Mouse (Mus musculus) lung, postnatal 0 days (tissue): ENCODE measurements at regions not wholly inside any gene's neighbourhood (a gene's known extent, or its start where the extent isn't known, plus 50 kb on each side); places are given as distances from the start of the nearest gene placed in this dataset.

Source experiments
- ATAC-seq: fragments of 200-750 bp; cut with Nextera tagmentation; 2 replicates; pipeline ENCODE4 v1.8.0; 2017; ENCODE audit warnings: moderate library complexity
- DNase-seq: peaks from one replicate; pipeline ENCODE4 v3.0.0-alpha.2; 2016; ENCODE audit warnings: low spot score
- H3K27ac ChIP-seq: fragments of 300-500 bp; sonication (generic); 2 replicates; pipeline ENCODE4 v1.5.1; 2014; ENCODE audit warnings: antibody characterized with exemption, mild to moderate bottlenecking, low read length, mixed read lengths
- H3K27me3 ChIP-seq: fragments of 300-500 bp; sonication (generic); replicated peaks from 2 replicates; pipeline ENCODE4 v1.6.1; 2014; ENCODE audit warnings: low read length, mixed read lengths; ENCODE audit not compliant: insufficient read depth
- H3K36me3 ChIP-seq: fragments of 300-500 bp; sonication (generic); 2 replicates; pipeline ENCODE4 v1.6.1; 2014; ENCODE audit warnings: low read length, mixed read lengths; ENCODE audit not compliant: insufficient read depth
- H3K4me1 ChIP-seq: fragments of 300-500 bp; sonication (generic); 2 replicates; pipeline ENCODE4 v1.6.1; 2014; ENCODE audit warnings: antibody characterized with exemption, low read depth, low read length, mixed read lengths; ENCODE audit not compliant: insufficient read depth
- H3K4me2 ChIP-seq: fragments of 300-500 bp; sonication (generic); replicated peaks from 2 replicates; pipeline ENCODE4 v1.6.1; 2014; ENCODE audit warnings: low read depth, mild to moderate bottlenecking, low read length, moderate library complexity, mixed read lengths
- H3K4me3 ChIP-seq: fragments of 300-500 bp; sonication (generic); 2 replicates; pipeline ENCODE4 v1.5.1; 2014; ENCODE audit warnings: low read depth, low read length
- H3K9ac ChIP-seq: fragments of 300-500 bp; sonication (generic); replicated peaks from 2 replicates; pipeline ENCODE4 v1.6.1; 2014; ENCODE audit warnings: low read depth, mild to moderate bottlenecking
- H3K9me3 ChIP-seq: fragments of 300-500 bp; sonication (generic); 2 replicates; pipeline ENCODE4 v1.6.1; 2016; ENCODE audit warnings: low read length, mixed read lengths
- CTCF ChIP-seq: IDR thresholded peaks from 2 replicates; pipeline ENCODE4 v1.5.1; 2016; ENCODE audit warnings: antibody characterized with exemption, mild to moderate bottlenecking
- EP300 ChIP-seq: IDR thresholded peaks from 2 replicates; pipeline ENCODE4 v1.6.1; 2016; ENCODE audit warnings: antibody characterized with exemption, mild to moderate bottlenecking, control low read depth
- WGBS: fragments of 180-500 bp; shearing (Covaris S2); extraction: QIAGEN DNeasy Blood & Tissue Kit; methylation state at CpG from one replicate; pipeline ENCODE4 v1.1.7; 2014; 5-methylcytosine and 5-hydroxymethylcytosine counted together

- Histone ChIP-seq H3K9ac (no peak overlapping the region), H3K4me3 (no peak overlapping the region), H3K4me1 (no peaks in the 10 kb centered on the region), H3K36me3 (no peaks in the 10 kb centered on the region), H3K27ac (no peak overlapping the region), H3K9me3 (no peaks in the 10 kb centered on the region), H3K4me2 (no peak overlapping the region), H3K27me3 (no peaks in the 10 kb centered on the region)
- DNase-seq: no peak
- 80% methylated on average over 9 of the region's 9 CpGs for WGBS
- no peak for TF ChIP-seq EP300
- TF ChIP-seq CTCF: no peak
- ATAC-seq: no peak
Observed at GRCm38 (mm10) chr1:57055976-57056375, 77.5 kb upstream of the Satb2 start.

- Histone ChIP-seq H3K4me2 (no peak overlapping the region), H3K27ac (no peak overlapping the region), H3K9me3 (no peaks in the 10 kb centered on the region), H3K36me3 (no peaks in the 10 kb centered on the region), H3K4me1 (no peaks in the 10 kb centered on the region), H3K27me3 (no peaks in the 10 kb centered on the region), H3K4me3 (no peak overlapping the region), H3K9ac (no peak overlapping the region)
- ATAC-seq (no peak), DNase-seq (no peak)
- WGBS: 51% methylated on average over 3 of the region's 3 CpGs
- TF ChIP-seq CTCF (no peak), EP300 (no peak)
Observed at GRCm38 (mm10) chr1:57059216-57059615, 80.8 kb upstream of the Satb2 start.

- DNase-seq: no peak
- H3K4me3 ChIP-seq: no peak overlapping the region
Observed at GRCm38 (mm10) chr1:57075221-57075620, 96.8 kb upstream of the Satb2 start.

GRCm38 (mm10) chr1:57076696-57077095, 98.2 kb upstream of the Satb2 start:
- Histone ChIP-seq H3K4me2 (no peak overlapping the region), H3K9ac (no peak overlapping the region), H3K4me1 (no peaks in the 10 kb centered on the region), H3K27ac (no peak overlapping the region), H3K9me3 (no peaks in the 10 kb centered on the region), H3K4me3 (no peak overlapping the region), H3K27me3 (no peaks in the 10 kb centered on the region), H3K36me3 (no peaks in the 10 kb centered on the region)
- 53% methylated on average over 8 of the region's 8 CpGs for WGBS
- TF ChIP-seq CTCF (no peak), EP300 (no peak)
- ATAC-seq (no peak), DNase-seq (no peak)

More at GRCm38 (mm10) chr1:57075221-57075620, 96.8 kb upstream of the Satb2 start:
- Histone ChIP-seq H3K27ac (no peak overlapping the region), H3K4me1 (no peaks in the 10 kb centered on the region), H3K9me3 (no peaks in the 10 kb centered on the region), H3K36me3 (no peaks in the 10 kb centered on the region), H3K27me3 (no peaks in the 10 kb centered on the region), H3K9ac (no peak overlapping the region), H3K4me2 (no peak overlapping the region)
- TF ChIP-seq EP300 (no peak), CTCF (no peak)
- no peak for ATAC-seq
- WGBS: 64% methylated on average over 3 of the region's 3 CpGs

- Histone ChIP-seq H3K4me1 (no peaks in the 10 kb centered on the region), H3K27ac (no peak overlapping the region), H3K27me3 (no peaks in the 10 kb centered on the region), H3K9ac (no peak overlapping the region), H3K4me3 (no peak overlapping the region), H3K4me2 (no peak overlapping the region), H3K9me3 (no peaks in the 10 kb centered on the region), H3K36me3 (no peaks in the 10 kb centered on the region)
- ATAC-seq (no peak), DNase-seq (no peak)
- 68% methylated on average over 4 of the region's 4 CpGs for WGBS
- TF ChIP-seq EP300 (no peak), CTCF (no peak)
Observed at GRCm38 (mm10) chr1:57080306-57080705, 101.9 kb upstream of the Satb2 start.

GRCm38 (mm10) chr1:57083134-57083533, 104.7 kb upstream of the Satb2 start:
- WGBS: 81% methylated on average over 17 of the region's 17 CpGs
- no peaks in the 10 kb centered on the region for H3K9me3 ChIP-seq
- ATAC-seq: no peak

GRCm38 (mm10) chr1:57083540-57084083, 105.2 kb upstream of the Satb2 start:
- Histone ChIP-seq H3K4me1 (no peaks in the 10 kb centered on the region), H3K9me3 (no peaks in the 10 kb centered on the region), H3K27me3 (no peaks in the 10 kb centered on the region), H3K4me3 (no peak overlapping the region), H3K36me3 (no peaks in the 10 kb centered on the region), H3K9ac (no peak overlapping the region), H3K4me2 (no peak overlapping the region), H3K27ac (no peak overlapping the region)
- ATAC-seq (no peak), DNase-seq (no peak)
- 89% methylated on average over 6 of the region's 6 CpGs for WGBS
- TF ChIP-seq CTCF: no peak

More at GRCm38 (mm10) chr1:57083134-57083533, 104.7 kb upstream of the Satb2 start:
- TF ChIP-seq CTCF (no peak), EP300 (no peak)
- no peak overlapping the region for H3K27ac ChIP-seq
- no peak overlapping the region for H3K4me2 ChIP-seq
- no peak overlapping the region for H3K4me3 ChIP-seq
- H3K9ac ChIP-seq: no peak overlapping the region
- H3K4me1 ChIP-seq: no peaks in the 10 kb centered on the region
- no peaks in the 10 kb centered on the region for H3K36me3 ChIP-seq
- H3K27me3 ChIP-seq: no peaks in the 10 kb centered on the region
- DNase-seq: no peak
